Mouse (Mus musculus): ENCODE data around the gene Raly. TPM values are rescaled to one million over a fixed set of nuclear protein-coding genes. Genes with fewer than 3 reads are reported as not detected.

Gene Raly
- total and polyA plus RNA-seq, 2 experiments from 2014 or later = 22.2 to 174 TPM

DNA sequence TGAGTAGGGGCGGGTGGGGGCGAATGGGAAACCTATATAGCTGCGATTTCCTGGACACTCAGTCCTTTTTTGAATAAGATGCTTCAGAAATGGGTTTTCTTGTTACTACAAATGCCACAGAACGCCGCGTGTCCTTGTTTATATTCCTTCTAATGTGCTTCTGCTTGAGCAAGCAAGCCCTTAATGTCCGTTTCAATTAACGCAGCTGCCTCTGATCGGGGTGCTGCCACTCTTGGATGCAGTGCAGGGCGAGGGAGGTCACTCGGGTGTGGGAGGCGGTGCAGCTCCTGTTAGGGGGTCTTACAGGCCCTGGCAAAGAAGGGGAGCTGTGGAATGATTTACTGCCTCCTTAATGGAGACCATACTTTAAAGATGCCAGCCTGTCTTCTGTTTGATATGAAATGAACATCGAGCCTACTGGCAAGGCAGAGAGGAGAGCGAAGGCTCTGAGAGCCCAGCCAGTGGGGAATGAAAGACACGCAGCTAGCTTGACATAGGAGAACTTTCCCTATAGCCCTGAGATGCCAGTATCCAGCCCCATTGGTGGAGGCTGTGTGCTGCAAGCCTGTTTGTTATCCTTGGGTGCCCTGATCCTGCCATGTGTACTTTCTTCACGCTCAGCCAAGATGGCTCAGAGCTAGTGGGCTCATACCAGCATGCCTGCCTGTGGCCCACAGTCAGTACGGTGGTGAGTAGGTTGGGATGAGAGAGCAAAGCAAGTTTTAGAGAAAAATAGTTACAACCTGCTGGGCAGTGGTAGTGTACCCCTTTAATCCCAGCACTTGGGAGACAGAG lies 7.8 kb upstream of the Raly start:
- H3K36me3 ChIP-seq (ENCODE audit: insufficient read depth) = no peaks in the 10 kb centered on the region
- H3K9ac ChIP-seq = no peak overlapping the region
- no peak overlapping the region for H3K4me3 ChIP-seq (ENCODE audit: low read depth, low read length)
- no peak overlapping the region for H3K27ac ChIP-seq (ENCODE audit: low read depth, low read length)
- H3K4me1 ChIP-seq (ENCODE audit: insufficient read depth) = no peaks in the 10 kb centered on the region
- no peak for TF ChIP-seq CTCF (IDR thresholded peaks at IDR 0.05; ENCODE audit: low read depth)
- no peak for DNase-seq
- 48% methylated on average over 17 of the region's 17 CpGs for WGBS
- no peaks in the 10 kb centered on the region for H3K9me3 ChIP-seq (ENCODE audit: low read length)
- ATAC-seq = no peak
- no peak overlapping the region for H3K4me2 ChIP-seq (ENCODE audit: low read depth)
- H3K27me3 ChIP-seq (ENCODE audit: insufficient read depth, low read length) = no peaks in the 10 kb centered on the region

GRCm38 (mm10) chr2:154785284-154785683 lies 5.6 kb upstream of the Raly start:
- Histone ChIP-seq H3K9ac (no peak overlapping the region), H3K4me2 (ENCODE audit: low read depth) (no peak overlapping the region), H3K4me1 (ENCODE audit: insufficient read depth) (peaks cover 3% of the 10 kb centered on the region; the same call in 1 of the 2 replicates), H3K9me3 (ENCODE audit: low read length) (no peaks in the 10 kb centered on the region), H3K27me3 (ENCODE audit: insufficient read depth, low read length) (no peaks in the 10 kb centered on the region), H3K36me3 (ENCODE audit: insufficient read depth) (no peaks in the 10 kb centered on the region), H3K27ac (ENCODE audit: low read depth, low read length) (no peak overlapping the region), H3K4me3 (ENCODE audit: low read depth, low read length) (no peak overlapping the region)
- DNase-seq (peak; percentile 29), ATAC-seq (peak; percentile 78)
- no peak for TF ChIP-seq CTCF (IDR thresholded peaks at IDR 0.05; ENCODE audit: low read depth)
- WGBS = 73% methylated on average over 3 of the region's 3 CpGs

DNA sequence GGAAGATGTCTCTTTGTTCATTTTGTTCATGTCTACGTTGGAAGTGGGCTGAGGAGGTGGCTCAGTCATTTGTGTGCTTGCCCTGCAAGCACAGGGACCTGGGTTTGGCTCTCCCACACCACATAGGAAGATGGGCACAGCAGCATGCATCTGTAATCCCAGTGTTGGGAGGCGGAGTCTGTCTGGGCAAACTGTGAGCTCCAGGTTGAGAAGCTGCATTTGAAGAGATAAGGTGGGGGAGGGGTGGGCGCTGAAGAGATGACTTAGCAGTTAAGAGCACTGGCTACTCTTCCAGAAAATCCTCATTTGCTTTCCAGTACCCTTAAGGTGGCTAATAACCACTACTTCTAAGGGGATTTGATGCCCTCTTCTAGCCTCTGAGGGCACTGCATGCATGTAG lies 4.7 kb upstream of the Raly start:
- 40% methylated on average over 3 of the region's 3 CpGs for WGBS
- TF ChIP-seq CTCF (IDR thresholded peaks at IDR 0.05; ENCODE audit: low read depth) = no peak
- Histone ChIP-seq H3K9me3 (ENCODE audit: low read length) (no peaks in the 10 kb centered on the region), H3K4me3 (ENCODE audit: low read depth, low read length) (no peak overlapping the region), H3K4me2 (ENCODE audit: low read depth) (no peak overlapping the region), H3K36me3 (ENCODE audit: insufficient read depth) (no peaks in the 10 kb centered on the region), H3K9ac (no peak overlapping the region), H3K27ac (ENCODE audit: low read depth, low read length) (no peak overlapping the region), H3K27me3 (ENCODE audit: insufficient read depth, low read length) (no peaks in the 10 kb centered on the region), H3K4me1 (ENCODE audit: insufficient read depth) (peaks cover 3% of the 10 kb centered on the region; the same call in 1 of the 2 replicates)
- no peak for ATAC-seq
- DNase-seq = no peak

DNA sequence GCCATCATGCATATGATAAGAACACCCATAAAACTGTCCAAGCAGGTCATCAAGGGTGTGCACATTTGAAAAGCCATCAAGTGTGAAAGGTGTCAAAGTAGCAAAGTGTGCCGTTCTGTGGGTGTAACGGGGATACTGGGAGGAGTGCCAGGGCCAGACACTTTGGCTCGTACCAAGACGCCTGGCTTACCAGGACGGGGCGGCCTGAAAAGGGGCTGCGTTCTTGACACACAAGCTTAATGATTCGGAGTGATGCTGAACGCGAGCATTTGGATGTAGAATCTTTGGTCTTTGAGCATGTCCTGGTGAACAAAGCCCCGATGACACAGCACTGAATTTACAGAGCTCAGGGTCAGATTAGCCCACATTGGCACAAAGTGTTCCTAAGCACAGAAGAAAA lies 4.1 kb upstream of the Raly start:
- 36% methylated on average over 11 of the region's 11 CpGs for WGBS
- no peak for TF ChIP-seq CTCF (IDR thresholded peaks at IDR 0.05; ENCODE audit: low read depth)
- no peak overlapping the region for H3K27ac ChIP-seq (ENCODE audit: low read depth, low read length)
- no peaks in the 10 kb centered on the region for H3K9me3 ChIP-seq (ENCODE audit: low read length)
- ATAC-seq = no peak
- H3K4me2 ChIP-seq (ENCODE audit: low read depth) = no peak overlapping the region
- no peaks in the 10 kb centered on the region for H3K27me3 ChIP-seq (ENCODE audit: insufficient read depth, low read length)
- H3K4me1 ChIP-seq (ENCODE audit: insufficient read depth) = peaks cover 3% of the 10 kb centered on the region; the same call in 1 of the 2 replicates
- no peak overlapping the region for H3K4me3 ChIP-seq (ENCODE audit: low read depth, low read length)
- no peak overlapping the region for H3K9ac ChIP-seq
- DNase-seq = no peak
- H3K36me3 ChIP-seq (ENCODE audit: insufficient read depth) = no peaks in the 10 kb centered on the region

GRCm38 (mm10) chr2:154789381-154789780 lies 1.5 kb upstream of the Raly start:
- Histone ChIP-seq H3K9me3 (ENCODE audit: low read length) (no peaks in the 10 kb centered on the region), H3K9ac (no peak overlapping the region), H3K27me3 (ENCODE audit: insufficient read depth, low read length) (no peaks in the 10 kb centered on the region), H3K4me2 (ENCODE audit: low read depth) (no peak overlapping the region), H3K36me3 (ENCODE audit: insufficient read depth) (no peaks in the 10 kb centered on the region), H3K4me1 (ENCODE audit: insufficient read depth) (peaks cover 15% of the 10 kb centered on the region), H3K27ac (ENCODE audit: low read depth, low read length) (no peak overlapping the region), H3K4me3 (ENCODE audit: low read depth, low read length) (no peak overlapping the region)
- no peak for ATAC-seq
- 72% methylated on average over 6 of the region's 6 CpGs for WGBS
- no peak for DNase-seq
- TF ChIP-seq CTCF (IDR thresholded peaks at IDR 0.05; ENCODE audit: low read depth) = no peak

- ATAC-seq = no peak
- Histone ChIP-seq H3K4me3 (ENCODE audit: low read depth, low read length) (peak overlapping the region; percentile 99), H3K27ac (ENCODE audit: low read depth, low read length) (peak overlapping the region; percentile 99), H3K36me3 (ENCODE audit: insufficient read depth) (no peaks in the 10 kb centered on the region), H3K9me3 (ENCODE audit: low read length) (no peaks in the 10 kb centered on the region), H3K4me2 (ENCODE audit: low read depth) (peak overlapping the region; percentile 68), H3K4me1 (ENCODE audit: insufficient read depth) (peaks cover 15% of the 10 kb centered on the region), H3K27me3 (ENCODE audit: insufficient read depth, low read length) (no peaks in the 10 kb centered on the region), H3K9ac (peak overlapping the region; percentile 58)
- no peak for TF ChIP-seq CTCF (IDR thresholded peaks at IDR 0.05; ENCODE audit: low read depth)
- DNase-seq = peak; percentile 17
- WGBS = 6% methylated on average over 14 of the region's 14 CpGs
These were observed 780 bp upstream of the Raly start for GRCm38 (mm10) chr2:154789977-154790655.
